Mouse (Mus musculus) adrenal gland, adult 2 months (tissue): ENCODE data around the gene Thbs1. TPM values are rescaled to one million over a fixed set of nuclear protein-coding genes. Genes with fewer than 3 reads are reported as not detected.

ENCODE experiments used
- DNase-seq: peaks from one replicate; pipeline ENCODE4 v3.0.0; 2021
- long read RNA-seq: library from polyadenylated mRNA; stranded (forward); transcript quantifications from one replicate; pipeline ENCODE4 v2.0.0, GENCODE M21; 2021
- polyA plus RNA-seq: library from polyadenylated mRNA; depleted of rRNA; stranded (reverse); fragments of >200 nt; gene quantifications from 2 replicates; pipeline ENCODE4 v1.2.3, GENCODE M21; 2012; rRNA removed
- total RNA-seq, 2 experiments: library from RNA; stranded (reverse); gene quantifications; 2 replicates each; pipeline ENCODE4 v1.2.3; 2021

Gene Thbs1
- total RNA-seq, result 10 to 100 TPM; 19.3 to 19.9 TPM
- polyA plus RNA-seq, result 1.8 and 3.2 TPM in 2 replicates
- long read RNA-seq, full-length matches to known transcripts, result 2 of 3 reads
- long read RNA-seq, partial matches to known transcripts, result 1 of 3 reads
- long read RNA-seq, other reads (novel, unspliced or antisense), result 0 of 3 reads

DNA sequence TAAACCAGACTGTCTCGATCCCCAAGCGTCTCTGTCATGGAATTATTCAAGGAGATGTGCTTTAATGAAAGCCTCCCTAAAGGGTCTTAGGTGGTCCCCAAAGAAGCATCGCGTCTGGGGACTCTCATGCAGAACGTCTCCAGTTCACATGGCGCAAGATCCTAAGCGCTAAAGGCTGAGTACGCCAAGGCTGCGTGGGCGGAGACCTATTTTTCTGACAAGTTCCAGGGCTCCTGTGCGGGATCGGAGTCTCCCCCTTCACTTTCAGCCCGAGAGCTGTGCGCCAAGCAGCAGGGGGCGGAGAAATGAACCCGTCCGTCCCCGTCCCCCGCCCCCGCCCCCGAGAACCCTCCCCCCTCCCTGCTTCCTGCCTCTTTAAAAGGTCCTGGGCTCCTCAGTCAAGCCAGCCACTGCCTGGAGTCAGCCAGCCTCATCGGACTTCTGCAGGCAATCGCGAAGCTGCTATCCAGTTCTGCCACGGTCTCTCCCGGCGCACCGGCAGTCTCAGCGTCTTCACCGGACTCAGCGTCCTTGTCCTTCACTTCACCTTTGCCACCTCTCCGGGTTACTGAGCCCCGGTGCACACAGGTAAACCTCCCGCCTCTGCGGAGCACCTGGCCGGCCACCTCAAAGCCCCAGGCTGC is at the start of gene Thbs1:
Gene Thbs1 (plus strand): TSS at position 389 of the 644 bp plus-strand sequence.
- peak; percentile 80 for DNase-seq

GRCm38 (mm10) chr2:118064121-118064764 is 47.4 kb upstream of the Thbs1 start:
- no peak for DNase-seq

- no peak for DNase-seq
Observed at GRCm38 (mm10) chr2:118066065-118066770, 45.5 kb upstream of the Thbs1 start.

DNA sequence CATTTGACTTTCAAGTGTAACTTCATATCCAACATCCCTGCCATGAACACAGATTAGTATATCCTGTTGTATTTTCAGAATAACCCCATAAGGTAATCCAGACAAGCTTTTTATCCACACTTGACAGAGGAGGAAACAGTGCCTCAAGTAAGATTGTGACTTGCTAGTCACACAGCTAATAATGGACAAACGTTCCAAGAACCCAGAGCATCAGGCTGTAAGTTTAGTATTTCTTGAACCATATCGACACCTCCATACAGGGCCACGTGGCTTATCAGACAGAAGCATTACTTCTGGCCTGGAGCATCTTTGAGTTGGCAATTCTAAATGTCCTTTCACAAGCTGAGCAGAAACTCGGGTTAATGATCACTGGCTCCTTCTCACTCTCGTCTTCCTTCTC is 41.7 kb upstream of the Thbs1 start:
- DNase-seq, result no peak

GRCm38 (mm10) chr2:118072811-118073372 is 38.8 kb upstream of the Thbs1 start:
- no peak for DNase-seq

DNA sequence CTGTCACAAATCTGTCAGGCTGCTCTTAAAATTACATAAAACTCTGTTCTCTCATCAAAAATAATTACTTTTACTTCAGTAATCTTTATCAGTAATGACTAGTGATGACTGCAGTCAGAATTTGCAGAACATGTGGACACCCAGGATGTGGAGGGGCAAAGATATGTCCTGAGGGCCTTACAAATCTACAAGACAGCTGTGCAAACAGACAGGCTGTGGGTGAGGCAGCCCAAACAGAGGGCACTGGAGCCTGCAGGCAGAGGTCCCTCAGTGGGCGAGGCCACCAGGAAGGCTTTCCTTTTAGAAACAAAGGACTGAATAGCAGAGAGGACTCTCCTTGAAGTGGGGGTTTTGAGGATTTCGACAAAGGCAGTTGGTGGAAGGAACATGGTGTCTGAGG is 37.6 kb upstream of the Thbs1 start:
- no peak for DNase-seq

- DNase-seq, result no peak
Observed at GRCm38 (mm10) chr2:118075165-118075564, 36.5 kb upstream of the Thbs1 start.

DNA sequence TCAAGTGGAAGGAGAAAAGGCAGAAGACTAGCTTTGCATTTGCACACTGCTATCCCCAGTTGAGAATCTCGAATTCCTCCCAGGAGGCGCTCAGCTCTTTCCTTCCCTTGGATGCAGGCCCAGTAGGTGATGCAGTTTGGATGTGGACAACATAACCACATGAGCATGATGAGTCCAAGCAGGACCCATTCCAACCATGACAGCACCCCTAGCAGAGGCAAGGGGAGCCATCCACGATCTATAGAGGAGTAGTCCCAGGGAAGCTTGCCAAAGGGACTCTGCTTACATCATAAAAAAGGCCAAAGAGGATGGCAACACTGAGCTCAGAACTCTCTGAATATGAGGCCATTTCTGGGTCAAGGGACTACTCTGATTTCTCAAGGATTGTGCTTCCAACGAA is 32.5 kb upstream of the Thbs1 start:
- peak; percentile 13 for DNase-seq

GRCm38 (mm10) chr2:118081581-118081980 is 30.1 kb upstream of the Thbs1 start:
- DNase-seq, result no peak

DNA sequence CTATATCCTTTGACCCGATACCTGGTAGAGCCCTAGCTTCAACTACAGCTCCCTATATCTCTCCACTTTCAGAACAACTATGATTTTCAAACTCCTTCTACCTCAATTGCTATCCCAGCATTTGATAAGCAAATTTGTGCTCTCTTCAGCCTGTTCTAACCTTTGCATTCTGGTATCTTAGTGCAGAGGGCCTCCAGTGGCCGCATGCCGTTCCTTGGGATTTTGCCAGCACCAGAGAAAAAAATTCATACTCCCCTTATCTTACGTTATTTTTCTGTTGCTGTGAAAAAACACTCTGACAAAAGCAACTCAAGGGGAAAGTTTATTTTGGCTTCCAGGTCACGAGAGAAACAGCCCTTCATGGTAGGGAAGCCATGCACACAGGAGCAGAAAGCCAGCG is 28.0 kb upstream of the Thbs1 start:
- no peak for DNase-seq

DNA sequence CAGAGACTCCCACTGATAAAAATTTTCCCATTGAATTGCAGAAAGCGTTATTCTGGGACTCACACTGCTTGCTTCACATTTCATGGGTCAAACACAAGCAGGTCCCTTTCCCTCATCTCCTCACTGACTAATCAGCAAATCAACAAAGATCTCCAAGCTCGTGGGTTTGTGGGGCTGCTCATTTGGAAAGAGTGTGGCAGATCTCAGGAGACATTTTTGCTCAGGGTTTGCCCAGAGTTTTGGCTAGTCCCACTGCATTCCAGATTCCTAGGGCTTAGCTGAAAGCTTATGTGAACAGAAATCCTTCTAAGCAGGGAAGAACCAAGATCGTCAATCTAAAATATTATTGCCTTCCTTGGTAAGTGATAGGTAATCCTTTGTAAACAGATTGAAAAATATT is 27.0 kb upstream of the Thbs1 start:
- no peak for DNase-seq

- no peak for DNase-seq
Observed at GRCm38 (mm10) chr2:118085647-118086046, 26.0 kb upstream of the Thbs1 start.

DNA sequence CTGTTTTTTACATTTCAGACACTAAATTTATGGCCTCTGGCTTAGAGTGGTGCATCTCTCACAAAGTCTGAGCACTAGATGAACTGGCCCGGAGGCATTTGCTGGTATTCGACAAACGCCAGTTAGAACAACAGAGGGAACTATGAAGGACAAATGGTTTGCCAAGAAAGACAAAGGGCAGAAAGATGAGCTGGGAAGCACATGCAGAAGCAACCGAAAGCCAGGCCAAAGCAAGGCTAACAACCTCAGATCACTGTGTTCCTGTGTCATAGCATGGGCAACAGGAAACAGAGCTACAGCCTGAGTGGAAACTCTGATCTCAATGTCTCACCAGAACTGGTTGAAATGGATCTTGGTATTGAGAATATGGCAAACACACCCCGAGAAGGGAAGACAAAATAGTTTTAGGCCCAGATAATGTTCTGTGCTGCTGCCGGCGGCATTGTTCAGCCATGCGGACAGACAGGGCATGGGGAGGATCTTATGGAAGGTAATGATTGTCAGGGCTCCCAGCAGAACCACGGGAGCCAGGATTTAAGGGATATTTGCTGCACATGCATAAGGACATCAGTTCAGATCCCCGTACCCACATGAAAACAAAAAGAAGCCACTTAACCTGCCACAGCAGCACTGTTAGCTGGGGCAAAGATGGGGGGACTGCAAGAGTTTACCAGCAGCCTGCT is 24.5 kb upstream of the Thbs1 start:
- DNase-seq, result no peak

DNA sequence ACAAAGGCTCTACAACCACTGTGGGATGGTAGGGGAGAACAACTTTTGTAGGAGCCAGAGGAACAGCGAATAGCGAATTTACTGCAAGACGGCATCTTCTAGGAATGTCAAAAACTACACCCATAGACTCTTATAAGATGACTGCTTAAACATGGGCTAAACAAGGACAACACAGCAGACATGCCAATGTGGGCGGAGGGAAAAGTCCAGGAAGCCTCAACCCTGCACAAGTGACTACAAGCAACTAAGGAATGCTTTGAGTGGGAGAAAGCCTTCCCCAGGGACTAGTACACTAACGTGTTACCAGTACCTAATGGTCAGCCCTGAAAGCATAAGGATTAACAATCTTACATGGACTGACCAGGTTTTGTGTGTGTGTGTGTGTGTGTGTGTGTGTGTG is 20.4 kb upstream of the Thbs1 start:
- no peak for DNase-seq

DNA sequence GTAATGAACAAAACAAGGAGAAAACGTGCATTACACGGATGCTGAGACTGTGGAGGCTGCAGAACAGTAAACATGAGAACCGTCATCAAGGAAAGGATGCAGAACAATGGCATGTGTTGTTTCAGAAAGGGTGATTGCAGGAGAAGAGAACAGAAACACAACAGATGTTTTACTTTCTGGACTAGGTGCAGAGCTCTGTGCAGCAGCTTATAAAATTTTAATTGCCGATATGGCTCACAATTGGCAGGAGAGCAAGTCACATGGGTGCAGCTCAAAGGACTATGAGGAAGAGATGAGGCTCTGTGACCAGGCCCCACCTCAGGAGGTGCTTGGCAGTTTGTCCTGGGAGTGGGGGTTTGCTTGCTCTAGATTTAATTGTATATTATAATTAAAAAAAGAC is 12.6 kb upstream of the Thbs1 start:
- DNase-seq, result no peak

DNA sequence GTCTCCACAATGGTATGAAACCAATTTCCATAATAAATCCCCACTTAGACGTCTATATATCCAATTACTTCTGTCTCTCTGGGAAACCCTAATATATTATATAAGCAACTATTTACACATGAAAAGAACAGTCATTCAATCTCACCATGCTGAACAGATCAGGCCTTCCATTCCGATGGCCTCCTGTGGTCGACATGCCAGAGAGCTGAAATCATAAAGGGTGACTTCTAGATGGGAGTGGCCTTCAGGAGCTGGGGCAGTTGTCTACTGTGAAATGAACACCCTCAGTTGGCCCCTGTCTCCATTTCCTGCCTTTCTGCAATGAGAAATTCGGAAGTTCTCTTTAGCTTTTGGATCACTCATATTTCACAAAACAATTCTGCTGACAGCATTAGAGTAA is 9.5 kb upstream of the Thbs1 start:
- no peak for DNase-seq

DNA sequence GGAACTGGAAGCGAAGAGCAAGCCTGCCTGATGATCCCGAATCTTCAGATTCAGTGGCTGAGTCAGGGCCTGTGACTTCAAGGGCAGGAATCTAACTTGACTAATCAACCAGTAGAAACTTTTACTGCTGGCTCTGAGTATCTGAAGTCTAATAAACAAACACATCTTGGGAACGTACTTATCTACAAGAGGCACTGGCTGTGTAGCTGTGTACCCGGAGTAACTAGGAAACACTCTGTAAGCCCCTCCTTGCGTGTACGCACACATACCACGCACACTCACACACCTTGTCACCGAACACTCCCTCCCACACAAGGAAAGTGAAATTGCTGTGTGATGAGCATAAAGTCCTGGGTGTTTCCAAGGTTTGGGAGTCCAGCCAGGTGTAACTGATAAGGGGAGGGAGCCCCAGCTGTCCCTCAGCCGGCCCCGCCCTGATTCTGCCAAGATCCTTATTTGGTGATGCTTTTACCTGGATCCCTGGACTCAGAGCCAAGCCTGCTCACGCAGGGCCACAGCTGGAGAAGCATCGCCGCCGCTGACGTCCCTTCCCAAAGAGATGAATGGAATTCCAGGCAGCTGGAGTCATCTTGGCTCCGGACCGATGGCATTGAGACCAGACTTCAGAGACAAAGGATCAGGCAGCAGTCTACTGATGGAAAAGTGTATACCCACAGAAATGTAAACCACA is 1.3 kb upstream of the Thbs1 start:
- DNase-seq, result peak; percentile 81

- DNase-seq, result peak; percentile 89
Observed at GRCm38 (mm10) chr2:118111116-118111487, 574 bp upstream of the Thbs1 start.

- DNase-seq, result no peak
Observed at GRCm38 (mm10) chr2:118112438-118112837, 762 bp downstream of the Thbs1 start.

GRCm38 (mm10) chr2:118112846-118113479 is 1.3 kb downstream of the Thbs1 start:
- DNase-seq, result no peak
